Mouse (Mus musculus) heart, postnatal 0 days (tissue): ENCODE measurements around the gene Ramp3. TPM values are rescaled to one million over a fixed set of nuclear protein-coding genes. Genes with fewer than 3 reads are reported as not detected.

ENCODE experiments used
- ATAC-seq: fragments of 200-750 bp; cut with Nextera tagmentation; 2 replicates; pipeline ENCODE4 v1.8.0; 2017; ENCODE audit warnings: low read depth, moderate number of reproducible peaks, moderate library complexity; ENCODE audit not compliant: insufficient read depth
- DNase-seq: peaks from one replicate; pipeline ENCODE4 v3.0.0-alpha.2; 2016; ENCODE audit warnings: low spot score
- H3K27ac ChIP-seq: fragments of 300-500 bp; sonication (generic); 2 replicates; pipeline ENCODE4 v1.5.1; 2014; ENCODE audit warnings: low read depth, mild to moderate bottlenecking
- H3K27me3 ChIP-seq: fragments of 300-500 bp; sonication (generic); 2 replicates; pipeline ENCODE4 v1.6.1; 2014; ENCODE audit warnings: low read length, mixed read lengths; ENCODE audit not compliant: control insufficient read depth, insufficient read depth
- H3K36me3 ChIP-seq: fragments of 300-500 bp; sonication (generic); replicated peaks from 2 replicates; pipeline ENCODE4 v1.6.1; 2014; ENCODE audit warnings: low read length, mixed read lengths; ENCODE audit not compliant: control insufficient read depth, insufficient read depth
- H3K4me1 ChIP-seq: fragments of 300-500 bp; sonication (generic); 2 replicates; pipeline ENCODE4 v1.6.1; 2014; ENCODE audit warnings: antibody characterized with exemption; ENCODE audit not compliant: control insufficient read depth, insufficient read depth
- H3K4me2 ChIP-seq: fragments of 300-500 bp; sonication (generic); 2 replicates; pipeline ENCODE4 v1.6.1; 2014; ENCODE audit warnings: low read depth, mild to moderate bottlenecking, low read length, moderate library complexity
- H3K4me3 ChIP-seq: fragments of 300-500 bp; sonication (generic); 2 replicates; pipeline ENCODE4 v1.5.1; 2014; ENCODE audit warnings: low read depth, low read length
- H3K9ac ChIP-seq: fragments of 300-500 bp; sonication (generic); replicated peaks from 2 replicates; pipeline ENCODE4 v1.6.1; 2014; ENCODE audit warnings: low read depth, low read length, mixed read lengths
- H3K9me3 ChIP-seq: fragments of 300-500 bp; sonication (generic); replicated peaks from 2 replicates; pipeline ENCODE4 v1.6.1; 2016; ENCODE audit warnings: low read length; ENCODE audit not compliant: control insufficient read depth
- CTCF ChIP-seq: IDR thresholded peaks from 2 replicates; pipeline ENCODE4 v1.5.1; 2016; ENCODE audit warnings: antibody characterized with exemption, control low read depth, low read depth
- EP300 ChIP-seq: IDR thresholded peaks from 2 replicates; pipeline ENCODE4 v1.6.1; 2016; ENCODE audit warnings: antibody characterized with exemption, low read depth
- WGBS: fragments of 180-500 bp; shearing (Covaris S2); extraction: QIAGEN DNeasy Blood & Tissue Kit; methylation state at CpG from one replicate; pipeline ENCODE4 v1.1.7; 2014; 5-methylcytosine and 5-hydroxymethylcytosine counted together
- polyA plus RNA-seq: library from polyadenylated mRNA; unstranded; fragments of >200 nt; fragmentation: Nextera tagmentation; extraction: Ambion mirVana; gene quantifications from 2 replicates; pipeline ENCODE4 v1.2.1, GENCODE M21; 2015
- total RNA-seq: library from RNA; depleted of rRNA; stranded (reverse); fragments of >200 nt; gene quantifications from 2 replicates; pipeline ENCODE4 v1.2.3, GENCODE M21; 2014; ENCODE audit warnings: low replicate concordance

Ramp3 gene
- total and polyA plus RNA-seq, 2 experiments from 2014 or later, result 5.0 to 16.9 TPM

- peak; percentile 58 for ATAC-seq
- Histone ChIP-seq H3K4me1 (peaks cover 3% of the 10 kb centered on the region; the same call in 1 of the 2 replicates), H3K4me2 (peak overlapping the region; percentile 44), H3K9ac (no peak overlapping the region), H3K9me3 (peaks cover 9% of the 10 kb centered on the region; the same call in 1 of the 2 replicates), H3K27me3 (no peaks in the 10 kb centered on the region), H3K36me3 (no peaks in the 10 kb centered on the region), H3K4me3 (no peak overlapping the region), H3K27ac (peak overlapping the region; percentile 78)
- DNase-seq, result peak; percentile 37
- WGBS, result 28% methylated on average over 10 of the region's 10 CpGs
- TF ChIP-seq CTCF (no peak), EP300 (no peak)
These were observed 22.1 kb downstream of the Ramp3 start for GRCm38 (mm10) chr11:6680397-6680818.

GRCm38 (mm10) chr11:6684741-6685140 lies 26.4 kb downstream of the Ramp3 start:
- Histone ChIP-seq H3K9me3 (peaks cover 9% of the 10 kb centered on the region; the same call in 1 of the 2 replicates), H3K4me2 (no peak overlapping the region), H3K4me3 (no peak overlapping the region), H3K4me1 (peaks cover 3% of the 10 kb centered on the region; the same call in 1 of the 2 replicates), H3K36me3 (no peaks in the 10 kb centered on the region), H3K27ac (no peak overlapping the region), H3K27me3 (no peaks in the 10 kb centered on the region), H3K9ac (no peak overlapping the region)
- ATAC-seq (no peak), DNase-seq (no peak)
- TF ChIP-seq CTCF, result no peak
- no peak for TF ChIP-seq EP300
- 65% methylated on average over 3 of the region's 3 CpGs for WGBS

- WGBS, result 70% methylated on average over 3 of the region's 3 CpGs
- Histone ChIP-seq H3K4me2 (no peak overlapping the region), H3K9ac (no peak overlapping the region), H3K27ac (no peak overlapping the region), H3K27me3 (no peaks in the 10 kb centered on the region), H3K4me1 (no peaks in the 10 kb centered on the region), H3K4me3 (no peak overlapping the region), H3K36me3 (no peaks in the 10 kb centered on the region), H3K9me3 (no peaks in the 10 kb centered on the region)
- TF ChIP-seq CTCF, result no peak
- no peak for TF ChIP-seq EP300
- DNase-seq (no peak), ATAC-seq (no peak)
These were observed 30.6 kb downstream of the Ramp3 start for GRCm38 (mm10) chr11:6688888-6689287.

GRCm38 (mm10) chr11:6692341-6692740 lies 34.0 kb downstream of the Ramp3 start:
- no peaks in the 10 kb centered on the region for H3K36me3 ChIP-seq
- no peak for TF ChIP-seq EP300
- TF ChIP-seq CTCF, result no peak
- H3K27ac ChIP-seq, result no peak overlapping the region
- WGBS, result 49% methylated on average over 6 of the region's 6 CpGs
- DNase-seq (no peak), ATAC-seq (no peak)
- no peaks in the 10 kb centered on the region for H3K9me3 ChIP-seq
- H3K9ac ChIP-seq, result no peak overlapping the region
- H3K4me2 ChIP-seq, result no peak overlapping the region
- H3K27me3 ChIP-seq, result no peaks in the 10 kb centered on the region
- H3K4me1 ChIP-seq, result no peaks in the 10 kb centered on the region
- no peak overlapping the region for H3K4me3 ChIP-seq

GRCm38 (mm10) chr11:6694114-6694513 lies 35.8 kb downstream of the Ramp3 start:
- 88% methylated on average over 10 of the region's 10 CpGs for WGBS
- Histone ChIP-seq H3K27ac (no peak overlapping the region), H3K9ac (no peak overlapping the region), H3K36me3 (no peaks in the 10 kb centered on the region), H3K4me1 (no peaks in the 10 kb centered on the region), H3K9me3 (no peaks in the 10 kb centered on the region), H3K27me3 (no peaks in the 10 kb centered on the region), H3K4me2 (no peak overlapping the region), H3K4me3 (no peak overlapping the region)
- ATAC-seq, result no peak
- TF ChIP-seq EP300 (no peak), CTCF (no peak)
- no peak for DNase-seq

- no peaks in the 10 kb centered on the region for H3K9me3 ChIP-seq
- no peak overlapping the region; the same call in 1 of the 2 replicates for H3K4me3 ChIP-seq
- ATAC-seq (peak; percentile 84), DNase-seq (peak; percentile 34)
- H3K4me2 ChIP-seq, result peak overlapping the region; percentile 41
- 31% methylated on average over 12 of the region's 12 CpGs for WGBS
- no peaks in the 10 kb centered on the region for H3K4me1 ChIP-seq
- no peaks in the 10 kb centered on the region for H3K27me3 ChIP-seq
- peak overlapping the region; percentile 49 for H3K27ac ChIP-seq
- TF ChIP-seq CTCF (no peak), EP300 (0 out of 2 replicates have a peak, but pooled peaks have one; percentile 43)
- H3K36me3 ChIP-seq, result no peaks in the 10 kb centered on the region
- H3K9ac ChIP-seq, result no peak overlapping the region
These were observed 36.9 kb downstream of the Ramp3 start for GRCm38 (mm10) chr11:6695176-6695575.
